Comparison of ENCODE assay signal across 9 mouse cellular contexts in the genomic region with DNA sequence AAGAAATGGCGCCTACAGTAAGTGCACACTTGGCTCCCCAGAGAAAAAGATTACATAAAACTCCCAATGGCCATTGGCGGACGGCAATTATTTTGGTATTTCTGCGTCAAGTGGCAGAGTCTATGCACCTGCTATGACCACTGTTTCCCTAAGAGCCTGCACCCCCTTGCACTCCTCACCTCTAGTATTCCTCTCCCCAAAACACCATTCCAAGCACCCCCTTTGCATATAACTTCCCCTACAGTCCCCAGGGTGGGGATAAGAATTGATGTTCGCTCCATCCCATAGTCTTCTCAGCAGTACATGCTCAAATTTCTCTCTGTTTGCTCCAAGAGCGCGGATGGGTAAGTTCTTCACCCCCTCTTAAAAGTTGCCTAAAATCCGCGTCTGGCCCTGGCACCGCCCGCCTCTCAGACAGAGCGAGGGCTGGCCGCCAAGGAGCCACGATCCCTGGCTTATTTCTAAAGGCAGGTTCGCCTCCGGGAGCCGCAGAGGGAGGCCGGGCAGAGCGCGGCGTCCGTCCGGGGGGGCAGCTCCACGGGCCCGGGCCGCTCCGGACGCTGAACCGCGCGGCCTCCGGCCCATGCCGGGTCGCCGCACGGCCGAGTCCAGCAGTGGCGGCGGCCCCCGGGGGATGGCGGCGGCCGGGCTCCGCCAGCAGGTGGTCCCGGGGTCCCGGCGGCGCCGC. TPM values are rescaled to one million over a fixed set of nuclear protein-coding genes. Genes with fewer than 3 reads are reported as not detected.
DNase-seq lines count a peak whose midpoint lies in the region; ATAC-seq and TF ChIP-seq lines count a peak whose summit lies in the region.
"Had no signal": no experiment of that assay in that cellular context is flagged by ENCODE, and none has a peak within 500 bp of the region (broad histone marks: within the 10 kb centered on the region; RNA-seq: fewer than 3 reads in every experiment).

No protein-coding gene starts in this region.

- WGBS in kidney, adult 2 months: 4% methylated on average over 49 of the region's 49 CpGs
- WGBS in lung, postnatal 0 days: 3% methylated on average over 44 of the region's 49 CpGs
- 3% methylated on average over 44 of the region's 49 CpGs for WGBS in stomach, embryonic 15.5 days

- peak overlapping the region; percentile 96 for H3K4me3 ChIP-seq in kidney, adult 2 months (ENCODE audit: insufficient read depth, low read depth, low read length)
- H3K4me3 ChIP-seq in lung, postnatal 0 days (ENCODE audit: low read depth, low read length): peak overlapping the region; percentile 84
- H3K4me3 ChIP-seq in stomach, embryonic 15.5 days (replicated peaks): peak overlapping the region; percentile 65

- TF ChIP-seq CTCF in kidney, adult 2 months (conservative IDR thresholded peaks at IDR 0.05; ENCODE audit: insufficient read depth, insufficient read length, low read depth, low read length): no peak
- TF ChIP-seq CTCF in lung, postnatal 0 days (IDR thresholded peaks at IDR 0.05): no peak

- peak overlapping the region; percentile 80; the same call in 1 of the 2 replicates for H3K9ac ChIP-seq in lung, postnatal 0 days (replicated peaks; ENCODE audit: low read depth)
- peak overlapping the region; percentile 47; the same call in 1 of the 2 replicates for H3K9ac ChIP-seq in stomach, embryonic 15.5 days

- TF ChIP-seq POLR2A in kidney, adult 2 months (IDR thresholded peaks at IDR 0.05; ENCODE audit: low read depth, low read length): no peak

- H3K27me3 ChIP-seq in kidney, adult 2 months (replicated peaks; ENCODE audit: control insufficient read depth, insufficient read depth, low read length): no peaks in the 10 kb centered on the region; the same call in 1 of the 2 replicates
- 0 out of 2 replicates have a peak, but pooled peaks cover 4% of the 10 kb centered on the region for H3K27me3 ChIP-seq in lung, postnatal 0 days (replicated peaks; ENCODE audit: insufficient read depth, low read length)
- 0 out of 2 replicates have a peak, but pooled peaks cover 4% of the 10 kb centered on the region for H3K27me3 ChIP-seq in stomach, embryonic 15.5 days (replicated peaks)

- intact Hi-C loops in left cerebral cortex, postnatal 14 days (cut with DNase I): loop anchor here (10.0 kb wide), 1 partner anchor 148 kb away; no protein-coding TSS in a partner anchor

- H3K4me2 ChIP-seq in lung, postnatal 0 days (replicated peaks; ENCODE audit: low read depth, low read length): peak overlapping the region; percentile 83
- H3K4me2 ChIP-seq in stomach, embryonic 15.5 days: peak overlapping the region; percentile 87

- no peak overlapping the region for H3K27ac ChIP-seq in kidney, adult 2 months (ENCODE audit: insufficient read depth, low read depth, low read length)
- peak overlapping the region; percentile 90 for H3K27ac ChIP-seq in lung, postnatal 0 days (ENCODE audit: low read length)
- no peak overlapping the region; the same call in 1 of the 2 replicates for H3K27ac ChIP-seq in stomach, embryonic 15.5 days

- no peaks in the 10 kb centered on the region for H3K9me3 ChIP-seq in lung, postnatal 0 days (ENCODE audit: low read length)
- H3K9me3 ChIP-seq in stomach, embryonic 15.5 days: no peaks in the 10 kb centered on the region

- TF ChIP-seq EP300 in lung, postnatal 0 days (IDR thresholded peaks at IDR 0.05): no peak

- peak; percentile 4 for DNase-seq in thymus, postnatal 14 days
- no peak for DNase-seq in thymus, postnatal 0 days (ENCODE audit: low spot score)
- DNase-seq in embryo, embryonic 10.5 days (ENCODE audit: low spot score): peak; percentile 38
- DNase-seq in heart, adult 8-10 months (ENCODE audit: low spot score): peak; percentile 22
- DNase-seq in kidney, adult 2 months: peak; percentile 76
- peak; percentile 50 for DNase-seq in lung, postnatal 0 days (ENCODE audit: low spot score)
- DNase-seq in left cerebral cortex, postnatal 14 days (ENCODE audit: low spot score in 2 of 2): no peak

- peak; percentile 79 for ATAC-seq in lung, postnatal 0 days
- ATAC-seq in stomach, embryonic 15.5 days (ENCODE audit: insufficient read depth, low FRiP score, low read depth): peak; percentile 65

- H3K36me3 ChIP-seq in kidney, adult 2 months (ENCODE audit: control insufficient read depth, insufficient read depth, low read length): no peaks in the 10 kb centered on the region
- no peaks in the 10 kb centered on the region for H3K36me3 ChIP-seq in lung, postnatal 0 days (ENCODE audit: insufficient read depth, low read length)
- no peaks in the 10 kb centered on the region for H3K36me3 ChIP-seq in stomach, embryonic 15.5 days

- no peaks in the 10 kb centered on the region; the same call in 1 of the 2 replicates for H3K4me1 ChIP-seq in kidney, adult 2 months (ENCODE audit: control insufficient read depth, insufficient read depth, low read length)
- no peaks in the 10 kb centered on the region for H3K4me1 ChIP-seq in lung, postnatal 0 days (ENCODE audit: insufficient read depth, low read depth, low read length)
- H3K4me1 ChIP-seq in stomach, embryonic 15.5 days: 0 out of 2 replicates have a peak, but pooled peaks cover 6% of the 10 kb centered on the region

RNA-seq across cellular contexts. Expression of gene Bend7, which starts 0.4 kb away (rescaled TPM):
- polyA plus RNA-seq in thymus, postnatal 0 days (2015; fragmentation: Nextera tagmentation; extraction: Ambion mirVana): 0.68 and 0.94 TPM in 2 replicates
- total RNA-seq in heart, adult 8-10 months (2022): 1 to 10 TPM; 4.7 to 5.7 (median 5.3) TPM
- polyA plus RNA-seq in kidney, adult 2 months (2012; rRNA removed): 7.9 and 8.4 TPM in 2 replicates
- polyA plus RNA-seq in lung, postnatal 0 days (2015; fragmentation: Nextera tagmentation; extraction: Ambion mirVana): 31.9 and 35.7 TPM in 2 replicates
- polyA plus RNA-seq in stomach, embryonic 15.5 days (2015; fragmentation: Nextera tagmentation; extraction: Ambion mirVana): 4.7 and 4.9 TPM in 2 replicates
- 1 to 10 TPM; 3.0 to 3.5 TPM for total RNA-seq in left cerebral cortex, postnatal 14 days (2021)
- total RNA-seq: neutrophil, adult 5-6 weeks had no signal

Comparison
In these comparisons a context has a peak if more than half of its experiments do, and no peak if none do; other contexts are left out.
1. DNase-seq: peak in thymus, postnatal 14 days (single experiment), embryo, embryonic 10.5 days (single experiment), heart, adult 8-10 months (single experiment), kidney, adult 2 months (single experiment) and lung, postnatal 0 days (single experiment); none in thymus, postnatal 0 days (single experiment) and left cerebral cortex, postnatal 14 days (0 of 2).
2. Peak in every context shown above with its lines, with median percentiles within 50 percentile points of each other: H3K4me3 ChIP-seq.